Mouse (Mus musculus) hindbrain, embryonic 16.5 days (tissue): ENCODE data around the gene Ofcc1. TPM values are rescaled to one million over a fixed set of nuclear protein-coding genes. Genes with fewer than 3 reads are reported as not detected.

Experiments
- ATAC-seq: fragments of 200-750 bp; cut with Nextera tagmentation; 2 replicates; pipeline ENCODE4 v1.8.0; 2017; ENCODE audit warnings: moderate TSS enrichment, moderate library complexity
- H3K27ac ChIP-seq: fragments of 300-500 bp; sonication (generic); 2 replicates; pipeline ENCODE4 v1.5.1; 2014; ENCODE audit warnings: low read depth, mild to moderate bottlenecking, control low read depth, low read length, moderate library complexity
- H3K27me3 ChIP-seq: fragments of 300-500 bp; sonication (generic); replicated peaks from 2 replicates; pipeline ENCODE4 v1.6.1; 2014; ENCODE audit warnings: low read length; ENCODE audit not compliant: control insufficient read depth, insufficient read depth
- H3K36me3 ChIP-seq: fragments of 300-500 bp; sonication (generic); 2 replicates; pipeline ENCODE4 v1.6.1; 2014; ENCODE audit warnings: mild to moderate bottlenecking, low read length, moderate library complexity, mixed read lengths; ENCODE audit not compliant: control insufficient read depth, insufficient read depth
- H3K4me1 ChIP-seq: fragments of 300-500 bp; sonication (generic); 2 replicates; pipeline ENCODE4 v1.6.1; 2014; ENCODE audit warnings: low read depth, low read length; ENCODE audit not compliant: control insufficient read depth, insufficient read depth
- H3K4me2 ChIP-seq: fragments of 300-500 bp; sonication (generic); 2 replicates; pipeline ENCODE4 v1.6.1; 2014; ENCODE audit warnings: mild to moderate bottlenecking, low read length, control low read depth, moderate library complexity
- H3K4me3 ChIP-seq: fragments of 300-500 bp; sonication (generic); 2 replicates; pipeline ENCODE4 v1.5.1; 2014; ENCODE audit warnings: mild to moderate bottlenecking, low read length, control low read depth, moderate library complexity
- H3K9ac ChIP-seq: fragments of 300-500 bp; sonication (generic); 2 replicates; pipeline ENCODE4 v1.6.1; 2014; ENCODE audit warnings: low read depth, mild to moderate bottlenecking, control low read depth, low read length, moderate library complexity
- H3K9me3 ChIP-seq: fragments of 300-500 bp; sonication (generic); 2 replicates; pipeline ENCODE4 v1.6.1; 2014; ENCODE audit warnings: mild to moderate bottlenecking, low read length, moderate library complexity; ENCODE audit not compliant: control insufficient read depth
- WGBS: fragments of 180-500 bp; shearing (Covaris S2); extraction: QIAGEN DNeasy Blood & Tissue Kit; methylation state at CpG from one replicate; pipeline ENCODE4 v1.1.7; 2014; 5-methylcytosine and 5-hydroxymethylcytosine counted together
- polyA plus RNA-seq: library from polyadenylated mRNA; unstranded; fragments of >200 nt; fragmentation: Nextera tagmentation; extraction: Ambion mirVana; gene quantifications from 2 replicates; pipeline ENCODE4 v1.2.1, GENCODE M21; 2015

Gene Ofcc1
- polyA plus RNA-seq, 1 experiment from 2014 or later, result not detected

DNA sequence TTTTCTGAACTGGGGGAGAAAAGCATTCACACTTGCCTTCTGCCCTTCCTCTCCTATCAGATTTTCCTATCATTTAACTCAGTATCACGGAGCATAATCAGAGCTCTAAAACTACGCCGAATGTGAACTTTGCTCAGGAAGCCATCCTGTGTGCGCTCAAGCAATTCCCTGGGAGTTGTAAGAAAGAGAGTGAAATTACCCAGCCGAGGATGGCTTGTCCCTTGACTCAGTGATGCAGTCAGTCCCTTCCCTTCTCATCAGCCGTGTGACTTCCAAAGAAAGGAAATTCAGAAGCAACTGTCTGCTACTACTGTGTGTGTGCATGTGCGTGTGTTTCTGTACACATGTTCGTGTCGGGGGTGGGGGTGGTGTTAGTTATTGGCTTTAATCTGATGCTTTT, 93.7 kb downstream of the Ofcc1 start:
- 86% methylated on average over 9 of the region's 9 CpGs for WGBS
- no peak overlapping the region for H3K4me3 ChIP-seq
- H3K4me2 ChIP-seq, result no peak overlapping the region
- no peak overlapping the region for H3K27ac ChIP-seq
- H3K36me3 ChIP-seq, result no peaks in the 10 kb centered on the region
- no peaks in the 10 kb centered on the region for H3K4me1 ChIP-seq
- no peaks in the 10 kb centered on the region for H3K27me3 ChIP-seq
- ATAC-seq, result no peak
- 0 out of 2 replicates have a peak, but pooled peaks cover 2% of the 10 kb centered on the region for H3K9me3 ChIP-seq
- H3K9ac ChIP-seq, result no peak overlapping the region

DNA sequence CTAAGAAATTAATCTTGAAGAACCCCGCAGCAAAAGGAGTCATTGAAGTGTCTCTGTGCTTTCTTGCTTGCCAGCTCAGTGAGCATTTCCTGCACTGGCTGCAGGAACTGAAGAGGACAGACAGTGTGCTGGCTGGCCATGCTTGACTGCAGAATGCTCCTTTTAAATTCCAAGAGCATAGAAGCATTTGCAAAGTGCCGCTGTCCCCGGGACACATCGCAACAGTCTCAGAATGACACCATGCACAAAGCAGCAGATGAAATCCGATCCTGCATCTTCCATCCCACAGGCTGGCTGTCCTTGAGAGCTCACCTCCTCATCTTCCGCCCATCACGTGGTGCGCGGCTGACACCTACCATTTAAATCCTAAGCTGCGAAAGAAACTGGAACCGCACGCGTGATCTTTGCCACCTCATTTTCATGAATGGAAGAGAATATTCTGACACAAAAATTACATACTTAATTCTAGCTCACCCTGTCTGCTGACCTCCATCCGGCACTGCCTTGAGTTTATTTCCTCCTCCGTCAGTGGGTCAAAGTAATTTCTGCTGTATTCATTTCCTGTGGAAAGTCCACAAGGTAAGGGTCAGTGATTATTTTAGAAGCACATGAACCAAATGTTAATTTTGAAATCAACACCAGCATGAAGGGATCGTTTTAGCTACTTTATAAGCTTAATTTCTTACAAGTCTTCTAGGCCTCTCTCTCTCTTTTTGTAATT, 98.0 kb downstream of the Ofcc1 start:
- no peaks in the 10 kb centered on the region for H3K27me3 ChIP-seq
- H3K27ac ChIP-seq, result no peak overlapping the region
- H3K4me3 ChIP-seq, result no peak overlapping the region
- no peak overlapping the region for H3K9ac ChIP-seq
- H3K9me3 ChIP-seq, result no peaks in the 10 kb centered on the region
- peak overlapping the region; percentile 25; the same call in 1 of the 2 replicates for H3K4me2 ChIP-seq
- H3K4me1 ChIP-seq, result no peaks in the 10 kb centered on the region
- ATAC-seq, result no peak
- no peaks in the 10 kb centered on the region for H3K36me3 ChIP-seq
- WGBS, result 60% methylated on average over 16 of the region's 16 CpGs

DNA sequence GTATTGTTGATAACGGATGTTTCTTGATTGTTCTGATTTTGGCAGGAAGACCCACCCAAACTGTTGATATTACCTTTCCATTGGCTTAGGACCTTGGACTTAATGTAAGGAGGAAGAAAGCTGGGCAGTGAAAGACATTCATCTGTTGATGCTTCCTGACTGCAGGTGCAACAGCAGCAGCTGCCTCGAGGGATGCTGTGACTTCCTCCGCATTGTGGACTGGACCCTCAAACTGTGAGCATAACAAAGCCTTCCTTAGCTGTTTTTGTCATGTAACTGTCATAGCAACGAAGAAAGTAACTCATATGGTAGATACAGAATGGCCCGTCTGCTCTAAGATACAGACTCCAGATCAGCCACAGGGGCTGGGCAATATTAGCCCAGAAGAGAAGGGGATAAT, 102.5 kb downstream of the Ofcc1 start:
- Histone ChIP-seq H3K9ac (no peak overlapping the region), H3K9me3 (no peaks in the 10 kb centered on the region), H3K4me3 (no peak overlapping the region), H3K27me3 (no peaks in the 10 kb centered on the region), H3K36me3 (no peaks in the 10 kb centered on the region), H3K27ac (no peak overlapping the region), H3K4me2 (no peak overlapping the region), H3K4me1 (no peaks in the 10 kb centered on the region)
- no peak for ATAC-seq
- WGBS, result 80% methylated on average over 5 of the region's 5 CpGs

DNA sequence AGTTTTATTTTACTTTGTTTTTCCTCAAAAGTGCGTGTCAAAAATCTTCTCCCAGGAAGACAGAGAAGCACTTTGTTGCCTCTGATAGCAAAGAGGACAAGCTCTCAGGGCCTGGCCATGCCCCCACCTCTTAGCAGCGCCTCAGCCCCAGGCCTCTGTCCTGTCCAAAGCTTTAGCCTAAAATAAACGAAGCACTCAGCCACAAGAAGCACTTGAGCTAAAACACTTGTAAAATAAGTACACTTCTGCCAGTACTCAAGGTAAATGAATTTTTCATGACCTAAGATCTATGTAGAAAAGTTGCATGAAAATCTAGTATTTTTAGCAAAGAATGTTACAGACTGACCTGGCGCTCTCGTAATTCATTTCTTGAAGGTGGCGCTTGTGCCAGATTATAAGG, 117.4 kb downstream of the Ofcc1 start:
- Histone ChIP-seq H3K36me3 (no peaks in the 10 kb centered on the region), H3K4me2 (no peak overlapping the region), H3K9ac (no peak overlapping the region), H3K9me3 (no peaks in the 10 kb centered on the region), H3K27ac (no peak overlapping the region), H3K4me1 (no peaks in the 10 kb centered on the region), H3K4me3 (no peak overlapping the region), H3K27me3 (no peaks in the 10 kb centered on the region)
- WGBS, result 88% methylated on average over 6 of the region's 6 CpGs
- ATAC-seq, result no peak

DNA sequence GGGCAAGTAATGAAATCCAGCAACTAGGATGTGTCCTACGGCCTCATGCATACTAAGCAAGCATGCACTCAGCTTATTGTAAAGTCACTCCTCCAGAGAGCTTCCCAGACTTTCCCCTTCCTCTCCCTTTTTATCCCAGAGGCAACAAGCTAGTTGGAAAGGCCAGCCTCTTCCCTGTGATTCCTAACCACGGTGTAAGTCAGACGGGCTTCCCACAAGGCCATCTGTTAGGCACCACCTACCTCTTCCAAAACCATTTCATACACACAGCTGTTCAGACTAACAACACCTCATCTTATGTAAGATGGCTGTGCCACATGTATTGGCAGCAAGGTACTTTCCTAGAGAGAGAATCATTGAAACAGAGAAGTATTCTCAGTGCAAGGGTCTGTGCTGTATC, 124.9 kb downstream of the Ofcc1 start:
- no peak overlapping the region for H3K27ac ChIP-seq
- no peak for ATAC-seq
- no peaks in the 10 kb centered on the region for H3K4me1 ChIP-seq
- 82% methylated on average over 3 of the region's 3 CpGs for WGBS
- H3K9me3 ChIP-seq, result no peaks in the 10 kb centered on the region
- no peak overlapping the region for H3K9ac ChIP-seq
- no peak overlapping the region for H3K4me2 ChIP-seq
- no peaks in the 10 kb centered on the region for H3K36me3 ChIP-seq
- no peaks in the 10 kb centered on the region for H3K27me3 ChIP-seq
- no peak overlapping the region for H3K4me3 ChIP-seq

DNA sequence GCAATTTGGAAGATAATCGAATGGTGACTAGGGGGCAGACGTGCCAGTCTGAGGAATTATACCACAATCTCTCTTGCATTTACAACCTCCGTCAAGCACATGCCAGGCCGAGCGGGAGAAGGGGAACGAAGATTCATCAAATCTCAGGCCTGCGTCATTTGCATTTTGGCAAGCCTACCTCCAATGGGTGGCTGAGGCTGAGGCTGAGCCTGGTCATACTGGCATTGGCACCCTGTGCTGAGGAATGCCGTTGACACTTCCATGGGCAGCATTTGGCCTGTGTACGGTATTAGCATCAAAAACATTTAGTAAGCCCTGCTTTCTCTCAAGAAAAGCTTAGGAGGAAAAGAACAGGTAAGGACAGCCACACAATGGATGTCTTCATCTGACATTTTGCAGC, 152.9 kb downstream of the Ofcc1 start:
- peak; percentile 56 for ATAC-seq
- 55% methylated on average over 9 of the region's 9 CpGs for WGBS
- Histone ChIP-seq H3K9me3 (no peaks in the 10 kb centered on the region), H3K4me1 (no peaks in the 10 kb centered on the region), H3K9ac (no peak overlapping the region), H3K4me3 (no peak overlapping the region), H3K4me2 (no peak overlapping the region), H3K27ac (no peak overlapping the region), H3K36me3 (no peaks in the 10 kb centered on the region), H3K27me3 (no peaks in the 10 kb centered on the region)

DNA sequence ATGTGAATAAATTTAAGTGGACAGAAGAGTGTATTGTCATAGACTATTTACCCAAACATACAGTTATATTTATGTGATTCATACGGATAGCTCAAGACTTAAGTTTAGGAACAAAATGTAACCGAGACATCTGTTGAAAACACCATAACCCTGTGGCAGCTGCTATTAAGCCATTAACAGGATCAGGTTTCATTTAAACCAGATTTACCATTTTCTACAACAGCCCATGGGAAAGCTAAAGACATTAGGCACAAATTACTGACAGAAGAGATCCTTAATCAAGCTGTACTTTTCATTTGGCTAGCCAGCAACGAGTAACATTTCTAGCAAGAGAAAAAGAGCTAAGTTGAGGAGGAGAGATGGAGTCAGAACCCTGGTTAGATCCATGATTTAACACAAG, 179.5 kb downstream of the Ofcc1 start:
- no peak for ATAC-seq
- H3K27me3 ChIP-seq, result no peaks in the 10 kb centered on the region
- no peak overlapping the region for H3K9ac ChIP-seq
- no peak overlapping the region for H3K4me2 ChIP-seq
- H3K4me1 ChIP-seq, result no peaks in the 10 kb centered on the region
- no peak overlapping the region for H3K27ac ChIP-seq
- no peak overlapping the region for H3K4me3 ChIP-seq
- H3K9me3 ChIP-seq, result no peaks in the 10 kb centered on the region
- 70% methylated on average over 3 of the region's 3 CpGs for WGBS
- H3K36me3 ChIP-seq, result no peaks in the 10 kb centered on the region

DNA sequence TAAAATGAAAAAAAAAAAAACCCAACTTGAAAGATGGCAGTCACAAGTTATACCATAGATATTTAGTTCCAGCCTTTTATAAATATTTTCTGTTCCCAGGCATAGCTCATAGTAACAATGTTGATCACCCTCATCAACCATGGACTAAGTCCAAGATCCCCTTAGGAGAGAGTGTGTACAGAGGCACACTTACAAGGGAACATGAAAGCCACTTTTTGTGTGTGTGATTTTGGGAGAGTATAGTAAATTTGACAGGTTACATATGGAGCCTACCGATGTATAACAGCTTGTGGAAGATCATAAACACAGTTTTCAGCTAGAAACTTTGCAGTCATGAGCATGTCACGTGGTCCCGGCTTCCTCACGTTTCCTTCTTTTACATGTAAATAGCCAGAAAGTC, 189.5 kb downstream of the Ofcc1 start:
- no peaks in the 10 kb centered on the region for H3K4me1 ChIP-seq
- H3K9me3 ChIP-seq, result no peaks in the 10 kb centered on the region
- H3K4me3 ChIP-seq, result no peak overlapping the region
- no peaks in the 10 kb centered on the region for H3K27me3 ChIP-seq
- no peak overlapping the region for H3K9ac ChIP-seq
- ATAC-seq, result no peak
- no peaks in the 10 kb centered on the region for H3K36me3 ChIP-seq
- WGBS, result 88% methylated on average over 4 of the region's 4 CpGs
- H3K27ac ChIP-seq, result no peak overlapping the region
- H3K4me2 ChIP-seq, result no peak overlapping the region

DNA sequence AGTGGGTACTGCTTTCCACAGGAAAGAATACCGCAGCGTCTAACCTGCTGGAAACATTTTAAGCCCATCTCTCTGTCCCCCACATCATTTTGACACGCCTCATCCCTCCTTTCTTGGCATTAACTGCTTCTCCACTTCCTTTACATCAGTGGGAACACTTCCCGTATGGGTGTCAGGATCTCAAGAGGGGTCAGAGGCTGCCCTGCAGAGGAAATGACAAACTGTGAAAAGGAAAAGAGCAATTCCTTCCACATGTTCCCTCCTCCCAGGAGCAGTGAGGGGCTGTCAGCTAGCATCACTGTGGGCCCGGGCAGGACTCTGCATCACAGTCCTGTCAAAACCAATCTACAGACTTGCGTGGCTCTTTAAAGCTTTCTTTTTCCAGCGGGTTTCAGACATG, 193.4 kb downstream of the Ofcc1 start:
- Histone ChIP-seq H3K36me3 (no peaks in the 10 kb centered on the region), H3K4me2 (no peak overlapping the region), H3K4me1 (no peaks in the 10 kb centered on the region), H3K4me3 (no peak overlapping the region), H3K27ac (no peak overlapping the region), H3K9ac (no peak overlapping the region), H3K27me3 (no peaks in the 10 kb centered on the region), H3K9me3 (no peaks in the 10 kb centered on the region)
- WGBS, result 65% methylated on average over 7 of the region's 7 CpGs
- ATAC-seq, result no peak

DNA sequence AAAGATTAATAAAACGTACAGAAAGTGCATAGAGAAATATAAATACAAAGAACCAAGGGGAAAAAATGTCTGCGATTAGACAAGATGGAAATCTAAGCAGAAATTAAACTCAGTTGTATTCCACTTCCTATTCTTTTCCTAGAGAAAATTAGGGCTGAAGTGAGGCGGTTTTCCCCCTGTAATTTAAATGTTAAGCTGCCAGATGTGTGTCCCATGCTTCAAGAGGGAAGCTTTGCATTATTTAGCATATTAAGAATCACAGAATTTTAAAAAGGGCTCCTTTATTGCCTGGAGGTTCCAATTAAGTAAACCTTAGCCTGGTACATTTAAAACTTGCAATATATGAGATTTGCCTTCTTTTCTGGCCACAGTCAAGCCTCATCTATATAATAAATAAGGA, 205.8 kb downstream of the Ofcc1 start:
- Histone ChIP-seq H3K27ac (no peak overlapping the region), H3K36me3 (no peaks in the 10 kb centered on the region), H3K9ac (no peak overlapping the region), H3K9me3 (no peaks in the 10 kb centered on the region), H3K27me3 (no peaks in the 10 kb centered on the region), H3K4me2 (no peak overlapping the region), H3K4me1 (no peaks in the 10 kb centered on the region), H3K4me3 (no peak overlapping the region)
- ATAC-seq, result no peak
- 50% methylated on average over 3 of the region's 3 CpGs for WGBS
